Mouse (Mus musculus): ENCODE measurements at regions not wholly inside any gene's neighbourhood (a gene's known extent, or its start where the extent isn't known, plus 50 kb on each side); places are given as distances from the start of the nearest gene placed in this dataset.
"Not testable (repeated sequence)": the region's sequence is repeated elsewhere in the genome, so short reads cannot be mapped to it uniquely, and the experiment has no call there.

DNA sequence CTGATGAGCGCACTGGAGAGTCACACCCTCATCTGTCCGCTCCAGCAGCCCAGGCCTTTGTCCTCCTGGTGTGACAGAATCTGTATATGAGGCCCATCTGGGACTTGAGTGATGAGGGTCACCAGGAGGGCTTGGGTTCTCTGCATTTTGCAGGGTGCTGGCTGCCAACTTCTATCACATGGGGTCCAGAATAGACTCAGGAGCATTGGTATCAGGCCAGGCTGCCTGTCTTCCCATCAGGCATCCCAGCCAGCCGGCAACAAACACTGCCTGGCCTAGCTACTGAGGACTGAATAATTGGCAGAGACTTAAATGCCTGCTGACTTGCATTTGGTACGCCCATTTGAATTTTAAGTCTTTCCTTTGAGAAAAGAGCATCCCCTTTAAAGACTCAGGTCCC, 94.0 kb upstream of the Abca1 start:
- 90% methylated on average over 4 of the region's 4 CpGs for WGBS
- H3K27ac ChIP-seq (ENCODE audit: low read length) = no peak overlapping the region
- no peaks in the 10 kb centered on the region for H3K4me1 ChIP-seq (ENCODE audit: insufficient read depth, low read length)
- H3K36me3 ChIP-seq (ENCODE audit: insufficient read depth, low read length) = no peaks in the 10 kb centered on the region
- no peak overlapping the region for H3K4me3 ChIP-seq (ENCODE audit: low read length)
- no peak overlapping the region for H3K9ac ChIP-seq (replicated peaks; ENCODE audit: low read length)
- no peaks in the 10 kb centered on the region for H3K27me3 ChIP-seq (ENCODE audit: insufficient read depth, low read length)
- H3K4me2 ChIP-seq (replicated peaks; ENCODE audit: low read depth, low read length) = no peak overlapping the region
- no peak for ATAC-seq (ENCODE audit: low FRiP score, low TSS enrichment)
- H3K9me3 ChIP-seq (ENCODE audit: low read length) = 0 out of 2 replicates have a peak, but pooled peaks cover 5% of the 10 kb centered on the region

DNA sequence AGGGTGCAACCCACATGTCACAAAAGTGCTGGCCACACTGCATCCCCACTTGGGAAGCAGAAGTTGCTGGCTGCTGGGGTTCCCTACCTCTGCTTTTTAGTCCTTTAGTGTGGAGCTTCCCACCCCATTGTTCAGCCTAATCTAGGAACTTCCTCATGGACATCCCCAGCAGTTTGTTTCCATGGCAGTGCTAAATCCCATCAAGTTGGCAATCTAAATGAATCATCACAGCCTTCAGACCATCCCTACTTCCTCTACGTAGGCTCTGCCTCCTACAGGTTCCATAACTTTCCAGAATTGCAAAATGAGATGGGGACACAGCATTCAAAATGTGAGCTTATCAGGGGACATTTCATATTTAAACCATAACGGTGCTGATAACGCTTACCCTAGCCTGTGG, 90.6 kb upstream of the Abca1 start:
- Histone ChIP-seq H3K9me3 (ENCODE audit: low read length) (0 out of 2 replicates have a peak, but pooled peaks cover 5% of the 10 kb centered on the region), H3K4me2 (replicated peaks; ENCODE audit: low read depth, low read length) (no peak overlapping the region), H3K27me3 (ENCODE audit: insufficient read depth, low read length) (no peaks in the 10 kb centered on the region), H3K9ac (replicated peaks; ENCODE audit: low read length) (no peak overlapping the region), H3K36me3 (ENCODE audit: insufficient read depth, low read length) (no peaks in the 10 kb centered on the region), H3K4me3 (ENCODE audit: low read length) (no peak overlapping the region), H3K27ac (ENCODE audit: low read length) (no peak overlapping the region), H3K4me1 (ENCODE audit: insufficient read depth, low read length) (no peaks in the 10 kb centered on the region)
- 93% methylated on average over 3 of the region's 3 CpGs for WGBS
- no peak for ATAC-seq (ENCODE audit: low FRiP score, low TSS enrichment)

DNA sequence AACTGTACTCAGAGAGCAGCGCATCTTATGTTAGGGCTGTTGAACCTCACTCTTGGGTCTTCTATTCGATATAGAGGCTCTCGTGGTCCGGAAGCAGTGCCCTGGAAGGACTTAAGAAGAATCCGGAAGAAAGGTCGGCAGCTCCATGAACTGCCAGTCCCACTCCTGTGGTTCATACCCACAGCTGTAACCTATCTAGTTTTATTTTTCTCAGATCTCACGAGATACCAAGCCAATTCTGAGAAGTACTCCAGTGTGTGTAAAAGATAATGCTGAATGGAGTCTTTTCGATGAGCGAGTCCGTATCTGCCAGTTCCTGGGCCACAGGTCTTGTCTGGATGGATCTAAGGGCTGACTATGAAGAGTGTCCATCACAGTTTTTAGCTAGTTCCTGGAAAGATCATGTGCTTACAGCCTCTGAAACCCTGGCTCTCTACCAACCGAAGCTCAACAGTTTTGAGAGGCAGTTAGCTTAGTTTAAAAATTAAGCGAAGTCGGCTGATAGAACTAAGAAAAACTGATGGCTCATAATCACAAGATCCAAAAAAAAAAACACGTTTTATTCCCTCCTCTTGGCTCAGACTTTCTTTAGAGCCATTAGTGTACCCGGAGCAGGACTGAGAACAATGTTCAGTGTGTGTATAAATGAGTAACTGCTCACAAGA, 86.5 kb upstream of the Abca1 start:
- 0 out of 2 replicates have a peak, but pooled peaks cover 5% of the 10 kb centered on the region for H3K9me3 ChIP-seq (ENCODE audit: low read length)
- H3K36me3 ChIP-seq (ENCODE audit: insufficient read depth, low read length) = no peaks in the 10 kb centered on the region
- no peak overlapping the region for H3K4me3 ChIP-seq (ENCODE audit: low read length)
- H3K4me2 ChIP-seq (replicated peaks; ENCODE audit: low read depth, low read length) = no peak overlapping the region
- WGBS = 75% methylated on average over 15 of the region's 15 CpGs
- ATAC-seq (ENCODE audit: low FRiP score, low TSS enrichment) = peak; percentile 46; the same call in 1 of the 2 replicates
- no peak overlapping the region for H3K27ac ChIP-seq (ENCODE audit: low read length)
- no peaks in the 10 kb centered on the region for H3K4me1 ChIP-seq (ENCODE audit: insufficient read depth, low read length)
- no peak overlapping the region for H3K9ac ChIP-seq (replicated peaks; ENCODE audit: low read length)
- H3K27me3 ChIP-seq (ENCODE audit: insufficient read depth, low read length) = no peaks in the 10 kb centered on the region

DNA sequence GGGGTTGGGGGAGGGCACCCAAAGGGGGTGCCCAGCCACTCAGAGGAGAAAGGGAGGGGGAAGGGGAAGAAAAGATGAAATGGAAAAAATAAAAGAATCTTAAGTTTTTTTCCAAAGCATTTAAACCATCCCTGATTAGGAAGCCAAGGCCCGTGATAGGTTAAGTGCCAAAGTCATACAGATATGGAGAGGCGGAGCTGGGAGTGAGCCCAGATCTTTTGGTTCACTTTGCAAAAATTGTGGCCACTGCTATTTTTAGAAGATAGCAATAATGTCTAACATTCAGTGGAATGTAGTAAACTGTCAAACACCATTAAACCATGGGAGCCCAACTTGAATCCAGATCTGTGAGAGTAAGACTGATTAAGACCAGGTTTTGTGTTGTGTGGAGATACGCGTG, 85.9 kb upstream of the Abca1 start:
- Histone ChIP-seq H3K27me3 (ENCODE audit: insufficient read depth, low read length) (no peaks in the 10 kb centered on the region), H3K36me3 (ENCODE audit: insufficient read depth, low read length) (no peaks in the 10 kb centered on the region), H3K9me3 (ENCODE audit: low read length) (0 out of 2 replicates have a peak, but pooled peaks cover 5% of the 10 kb centered on the region), H3K27ac (ENCODE audit: low read length) (no peak overlapping the region), H3K9ac (replicated peaks; ENCODE audit: low read length) (no peak overlapping the region), H3K4me3 (ENCODE audit: low read length) (no peak overlapping the region), H3K4me1 (ENCODE audit: insufficient read depth, low read length) (no peaks in the 10 kb centered on the region), H3K4me2 (replicated peaks; ENCODE audit: low read depth, low read length) (no peak overlapping the region)
- ATAC-seq (ENCODE audit: low FRiP score, low TSS enrichment) = no peak
- WGBS = 92% methylated on average over 4 of the region's 4 CpGs

DNA sequence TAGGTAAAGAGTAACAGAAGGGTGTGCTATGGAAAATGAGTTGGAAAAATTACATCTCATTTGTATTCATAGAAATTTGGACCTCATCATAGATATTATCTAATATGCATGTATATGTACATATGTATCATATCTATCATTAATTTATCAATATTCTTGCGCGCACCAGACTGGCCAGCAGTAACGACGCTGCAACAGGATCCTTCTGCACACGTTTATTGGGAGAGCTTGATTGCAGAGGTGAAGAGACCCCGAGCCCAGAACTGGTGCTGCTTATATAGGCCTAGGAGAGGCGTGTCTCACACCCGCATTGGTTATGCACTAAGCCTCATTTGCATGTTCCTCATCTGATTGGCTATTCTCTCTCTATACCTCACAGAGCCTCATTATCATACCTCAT, 83.8 kb upstream of the Abca1 start:
- WGBS = 89% methylated on average over 8 of the region's 8 CpGs
- H3K4me2 ChIP-seq (replicated peaks; ENCODE audit: low read depth, low read length); H3K4me3 ChIP-seq (ENCODE audit: low read length); H3K9me3 ChIP-seq (ENCODE audit: low read length); ATAC-seq (ENCODE audit: low FRiP score, low TSS enrichment); H3K9ac ChIP-seq (replicated peaks; ENCODE audit: low read length); H3K27me3 ChIP-seq (ENCODE audit: insufficient read depth, low read length); H3K36me3 ChIP-seq (ENCODE audit: insufficient read depth, low read length); H3K4me1 ChIP-seq (ENCODE audit: insufficient read depth, low read length); H3K27ac ChIP-seq (ENCODE audit: low read length): not testable (repeated sequence)

DNA sequence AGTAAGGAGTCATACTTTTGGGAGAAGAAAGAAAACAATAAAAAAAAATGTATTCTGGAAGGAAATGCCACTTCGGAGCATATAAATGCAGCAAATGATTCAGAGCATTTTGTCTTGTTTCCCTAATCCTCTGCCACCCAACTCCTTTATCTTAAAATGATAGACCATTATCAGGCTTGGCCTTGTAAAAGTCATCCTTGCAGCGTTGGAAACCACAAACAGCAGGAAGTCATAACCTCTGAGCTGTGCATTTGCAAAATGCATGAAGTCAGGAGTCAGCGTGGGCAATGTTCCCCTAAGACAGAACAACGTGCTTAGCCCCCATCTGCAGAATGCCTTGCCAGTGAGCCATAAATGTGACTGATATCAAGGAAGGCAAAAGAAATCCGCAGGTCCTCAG, 80.2 kb upstream of the Abca1 start:
- no peak overlapping the region for H3K27ac ChIP-seq (ENCODE audit: low read length)
- H3K36me3 ChIP-seq (ENCODE audit: insufficient read depth, low read length) = no peaks in the 10 kb centered on the region
- H3K9me3 ChIP-seq (ENCODE audit: low read length) = no peaks in the 10 kb centered on the region
- H3K9ac ChIP-seq (replicated peaks; ENCODE audit: low read length) = no peak overlapping the region
- no peak for ATAC-seq (ENCODE audit: low FRiP score, low TSS enrichment)
- 60% methylated on average over 5 of the region's 5 CpGs for WGBS
- no peak overlapping the region for H3K4me2 ChIP-seq (replicated peaks; ENCODE audit: low read depth, low read length)
- H3K27me3 ChIP-seq (ENCODE audit: insufficient read depth, low read length) = no peaks in the 10 kb centered on the region
- H3K4me1 ChIP-seq (ENCODE audit: insufficient read depth, low read length) = no peaks in the 10 kb centered on the region
- no peak overlapping the region for H3K4me3 ChIP-seq (ENCODE audit: low read length)

DNA sequence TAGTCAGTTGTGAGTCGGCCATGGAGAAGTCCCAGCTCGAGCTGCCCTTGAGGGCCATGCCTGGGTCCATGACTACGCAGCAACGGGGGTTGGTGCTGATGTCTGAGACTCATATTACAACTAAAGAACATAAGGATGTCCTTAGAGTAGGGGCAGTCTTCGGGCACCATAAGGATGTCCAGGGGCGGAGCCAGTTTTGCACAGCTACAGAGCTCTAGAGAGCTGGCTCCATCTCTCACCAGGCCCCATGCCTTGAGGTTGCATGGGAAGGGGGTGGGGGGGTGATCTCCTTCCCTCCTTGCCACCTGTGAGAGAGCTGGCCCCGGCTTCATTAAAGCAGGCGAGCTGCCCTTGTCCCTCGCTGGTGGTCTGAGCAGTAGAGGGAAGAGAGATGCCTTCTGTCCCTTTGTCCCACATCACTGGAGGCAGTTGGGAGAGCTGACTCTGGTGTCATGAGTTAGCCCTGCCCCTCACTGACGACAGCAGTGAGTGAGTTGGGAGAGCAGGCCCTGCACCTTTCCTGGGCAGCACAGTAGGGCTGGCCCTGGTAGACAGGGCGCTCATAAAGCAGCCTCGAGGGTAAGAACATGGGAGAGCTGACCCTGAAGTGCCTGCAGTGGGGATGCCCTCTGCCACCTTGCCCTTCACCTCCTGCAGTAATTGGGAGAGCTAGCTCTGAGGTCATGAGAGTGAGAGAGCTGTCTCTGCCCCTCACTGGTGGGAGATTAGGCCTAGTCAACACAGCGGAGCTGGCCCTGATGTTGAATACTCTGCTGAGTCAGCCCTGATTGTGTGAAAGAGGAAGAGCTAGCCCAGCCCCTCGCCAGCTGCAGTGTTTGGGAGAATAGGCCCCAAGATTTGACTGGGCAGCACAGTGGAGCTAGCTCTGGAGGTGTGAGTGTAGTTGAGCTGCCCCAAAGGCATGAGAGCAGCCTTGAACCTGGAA, 78.9 kb upstream of the Abca1 start:
- H3K36me3 ChIP-seq (ENCODE audit: insufficient read depth, low read length) = no peaks in the 10 kb centered on the region
- H3K9me3 ChIP-seq (ENCODE audit: low read length) = no peaks in the 10 kb centered on the region
- 0 out of 2 replicates have a peak, but pooled peaks have one; percentile 23 for ATAC-seq (ENCODE audit: low FRiP score, low TSS enrichment)
- no peaks in the 10 kb centered on the region for H3K27me3 ChIP-seq (ENCODE audit: insufficient read depth, low read length)
- no peaks in the 10 kb centered on the region for H3K4me1 ChIP-seq (ENCODE audit: insufficient read depth, low read length)
- no peak overlapping the region for H3K9ac ChIP-seq (replicated peaks; ENCODE audit: low read length)
- no peak overlapping the region for H3K4me3 ChIP-seq (ENCODE audit: low read length)
- 75% methylated on average over 14 of the region's 14 CpGs for WGBS
- H3K27ac ChIP-seq (ENCODE audit: low read length) = no peak overlapping the region
- no peak overlapping the region for H3K4me2 ChIP-seq (replicated peaks; ENCODE audit: low read depth, low read length)

DNA sequence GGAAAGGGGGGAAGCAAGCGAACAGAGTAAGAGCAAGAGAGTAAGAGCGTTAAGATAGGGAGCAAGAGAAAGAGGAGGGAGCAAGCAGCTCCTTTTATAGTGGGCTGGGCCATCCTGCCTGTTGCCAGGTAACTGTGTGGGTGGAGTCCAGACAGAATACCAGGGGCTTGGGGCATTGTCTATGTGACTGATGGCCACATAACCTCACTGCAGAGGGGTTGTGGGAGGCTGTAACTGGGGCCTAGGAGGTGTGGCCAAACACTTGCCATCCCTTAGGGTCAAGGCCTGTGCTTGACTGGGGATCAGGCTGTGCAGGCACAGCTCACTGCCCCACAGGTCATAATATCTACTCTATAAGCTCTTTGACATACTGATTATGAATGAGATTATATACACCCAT, 76.2 kb upstream of the Abca1 start:
- H3K9me3 ChIP-seq (ENCODE audit: low read length) = no peaks in the 10 kb centered on the region
- 53% methylated on average over 2 of the region's 2 CpGs for WGBS

DNA sequence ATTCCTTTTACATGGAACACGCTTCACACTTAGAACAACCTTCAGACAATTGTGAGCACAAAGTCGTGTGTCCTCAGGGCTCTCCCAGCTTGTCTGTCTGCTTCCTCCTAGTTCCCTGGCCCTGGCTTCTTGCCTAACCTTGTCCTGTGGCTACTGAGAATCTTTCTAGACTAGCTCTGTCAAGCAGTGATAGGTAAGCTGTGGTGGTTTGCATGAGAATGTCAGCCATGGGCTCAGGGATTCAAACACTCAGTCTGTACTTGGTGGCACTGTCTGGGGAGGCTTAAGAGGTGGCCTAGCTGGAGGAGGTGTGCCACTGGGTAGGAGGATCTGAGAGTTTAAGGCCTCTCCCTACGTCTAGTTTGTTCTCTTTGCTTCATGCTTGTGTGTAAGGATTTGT, 72.7 kb upstream of the Abca1 start:
- ATAC-seq (ENCODE audit: low FRiP score, low TSS enrichment) = no peak
- no peaks in the 10 kb centered on the region for H3K27me3 ChIP-seq (ENCODE audit: insufficient read depth, low read length)
- H3K9me3 ChIP-seq (ENCODE audit: low read length) = no peaks in the 10 kb centered on the region
- WGBS = 63% methylated on average over 3 of the region's 3 CpGs
- H3K4me3 ChIP-seq (ENCODE audit: low read length) = no peak overlapping the region
- no peak overlapping the region for H3K27ac ChIP-seq (ENCODE audit: low read length)
- H3K9ac ChIP-seq (replicated peaks; ENCODE audit: low read length) = no peak overlapping the region
- peaks cover 7% of the 10 kb centered on the region for H3K4me1 ChIP-seq (ENCODE audit: insufficient read depth, low read length)
- H3K4me2 ChIP-seq (replicated peaks; ENCODE audit: low read depth, low read length) = no peak overlapping the region
- H3K36me3 ChIP-seq (ENCODE audit: insufficient read depth, low read length) = no peaks in the 10 kb centered on the region

More for the DNA sequence above, 76.2 kb upstream of the Abca1 start:
- no peak overlapping the region for H3K4me2 ChIP-seq (replicated peaks; ENCODE audit: low read depth, low read length)
- H3K4me3 ChIP-seq (ENCODE audit: low read length) = no peak overlapping the region
- no peaks in the 10 kb centered on the region for H3K36me3 ChIP-seq (ENCODE audit: insufficient read depth, low read length)
- H3K4me1 ChIP-seq (ENCODE audit: insufficient read depth, low read length) = no peaks in the 10 kb centered on the region
- ATAC-seq (ENCODE audit: low FRiP score, low TSS enrichment) = peak; percentile 35; the same call in 1 of the 2 replicates
- H3K9ac ChIP-seq (replicated peaks; ENCODE audit: low read length) = no peak overlapping the region
- no peak overlapping the region for H3K27ac ChIP-seq (ENCODE audit: low read length)
- H3K27me3 ChIP-seq (ENCODE audit: insufficient read depth, low read length) = no peaks in the 10 kb centered on the region

DNA sequence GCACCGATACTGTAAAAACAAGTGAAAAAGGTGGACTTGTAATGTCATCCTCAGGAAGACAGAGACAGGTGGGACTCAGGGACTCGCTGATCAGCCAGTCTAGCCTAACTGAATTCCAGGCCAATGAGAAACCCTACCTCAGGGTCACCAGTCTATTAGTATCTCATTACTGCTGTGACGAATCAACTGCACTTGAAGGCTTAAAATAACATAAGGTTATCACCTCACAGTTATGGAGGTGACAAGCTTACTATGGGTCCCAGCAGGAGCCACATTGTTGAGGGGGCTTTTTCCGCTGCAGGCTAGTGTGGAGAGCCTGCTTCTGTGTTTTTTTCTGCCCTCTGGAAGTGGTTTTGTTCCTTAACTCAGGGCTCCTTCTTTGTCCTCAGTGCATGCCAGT, 72.2 kb upstream of the Abca1 start:
- ATAC-seq (ENCODE audit: low FRiP score, low TSS enrichment) = no peak
- Histone ChIP-seq H3K27ac (ENCODE audit: low read length) (no peak overlapping the region), H3K4me3 (ENCODE audit: low read length) (no peak overlapping the region), H3K36me3 (ENCODE audit: insufficient read depth, low read length) (no peaks in the 10 kb centered on the region), H3K4me2 (replicated peaks; ENCODE audit: low read depth, low read length) (no peak overlapping the region), H3K9me3 (ENCODE audit: low read length) (no peaks in the 10 kb centered on the region), H3K27me3 (ENCODE audit: insufficient read depth, low read length) (no peaks in the 10 kb centered on the region), H3K4me1 (ENCODE audit: insufficient read depth, low read length) (peaks cover 7% of the 10 kb centered on the region), H3K9ac (replicated peaks; ENCODE audit: low read length) (no peak overlapping the region)
- 42% methylated on average over 4 of the region's 4 CpGs for WGBS
